Mouse (Mus musculus) cerebellum, adult 18-20 months (tissue): ENCODE measurements at regions not wholly inside any gene's neighbourhood (a gene's known extent, or its start where the extent isn't known, plus 50 kb on each side); places are given as distances from the start of the nearest gene placed in this dataset.

Source experiments
- DNase-seq, 2 experiments: peaks; one replicate each; pipeline ENCODE4 v3.0.0; 2021

DNA sequence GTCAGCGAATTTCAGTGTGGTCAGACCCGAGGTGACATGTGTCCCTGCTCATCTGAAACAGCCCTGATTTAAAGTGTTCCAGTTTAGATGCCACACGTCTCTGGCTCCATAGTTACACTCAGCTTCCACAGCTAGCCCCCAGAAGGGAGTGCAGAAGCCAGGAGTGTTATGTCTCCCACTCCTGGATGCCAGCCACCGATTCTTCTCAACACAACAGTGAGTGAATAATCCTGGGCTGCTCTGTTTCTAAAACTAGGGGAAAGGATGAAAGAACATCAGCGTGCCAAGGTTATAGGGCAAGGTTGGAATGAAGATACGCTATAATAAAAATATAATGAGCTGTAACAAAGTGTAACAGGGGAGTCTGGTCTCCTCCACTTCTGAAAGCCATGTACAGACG is 51.5 kb upstream of the Stmnd1 start:
- no peak for DNase-seq

DNA sequence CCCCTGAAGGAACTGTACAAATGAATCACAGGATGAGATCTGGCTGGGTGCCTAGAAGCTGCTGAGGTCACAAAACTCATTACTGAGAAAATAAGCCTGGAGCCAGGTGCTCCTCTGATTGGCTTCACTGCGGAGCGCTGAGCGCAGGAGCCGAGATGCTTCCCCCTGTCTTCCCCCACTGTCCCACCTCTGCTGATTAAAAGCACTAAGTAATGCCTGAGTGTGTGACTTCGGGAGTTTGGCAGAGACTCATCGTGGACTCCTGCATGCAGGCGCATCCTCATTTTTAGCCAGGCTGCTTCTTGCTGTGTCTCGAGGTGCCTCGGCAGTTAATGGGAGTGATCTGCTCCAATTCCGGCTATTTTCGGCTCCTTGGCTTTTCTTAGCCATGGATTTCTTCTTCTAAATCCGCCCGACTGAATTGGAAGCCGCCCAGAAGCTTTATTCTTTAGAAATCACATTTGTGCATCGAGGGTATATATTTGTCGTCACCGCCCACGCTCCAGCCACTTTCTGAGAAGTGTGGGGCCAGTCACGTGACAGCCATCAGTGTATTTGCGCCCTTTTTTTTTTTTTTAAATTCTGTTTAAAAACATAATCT is 55.3 kb upstream of the Stmnd1 start:
- peak; percentile 82 to 86 for DNase-seq

DNA sequence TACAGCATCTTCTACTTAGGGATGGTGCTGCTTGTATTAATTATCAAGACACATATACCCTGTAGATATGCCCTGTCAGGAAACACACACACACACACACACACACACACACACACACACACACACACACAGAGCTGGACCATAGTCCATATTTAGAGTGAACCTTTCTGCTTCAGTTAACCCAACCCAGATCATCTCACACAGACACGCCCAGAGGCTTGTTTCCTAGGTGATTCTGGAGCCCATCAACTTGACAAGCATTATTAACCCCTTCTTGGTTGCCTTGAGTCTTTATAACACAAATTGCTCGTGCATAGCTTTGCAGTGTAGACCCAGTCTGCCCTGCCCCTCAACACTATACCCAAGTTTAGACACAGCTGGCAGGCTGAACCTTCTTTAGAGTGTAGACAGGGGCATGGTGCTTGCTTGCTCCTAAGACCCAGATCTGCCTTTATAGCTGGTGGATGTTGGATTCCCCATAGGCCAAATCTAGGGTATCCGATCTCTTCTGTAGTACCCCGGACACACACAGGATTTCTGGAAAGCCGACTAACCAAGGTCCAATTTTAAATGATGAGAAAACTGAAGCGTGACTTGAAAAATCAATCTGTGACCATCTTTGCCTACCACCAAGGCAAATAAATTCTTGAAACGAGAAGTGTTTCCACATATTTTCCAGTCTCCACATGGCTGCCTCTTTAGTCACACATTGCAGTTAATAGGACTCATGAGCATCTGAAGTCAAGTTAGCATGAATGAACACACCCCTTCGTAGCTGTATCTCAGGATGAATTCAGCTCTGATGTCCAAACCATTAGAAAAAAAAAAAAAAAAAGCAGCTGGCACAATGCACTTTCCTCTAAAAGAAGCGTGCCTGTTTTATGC is 56.3 kb upstream of the Stmnd1 start:
- no peak for DNase-seq

DNA sequence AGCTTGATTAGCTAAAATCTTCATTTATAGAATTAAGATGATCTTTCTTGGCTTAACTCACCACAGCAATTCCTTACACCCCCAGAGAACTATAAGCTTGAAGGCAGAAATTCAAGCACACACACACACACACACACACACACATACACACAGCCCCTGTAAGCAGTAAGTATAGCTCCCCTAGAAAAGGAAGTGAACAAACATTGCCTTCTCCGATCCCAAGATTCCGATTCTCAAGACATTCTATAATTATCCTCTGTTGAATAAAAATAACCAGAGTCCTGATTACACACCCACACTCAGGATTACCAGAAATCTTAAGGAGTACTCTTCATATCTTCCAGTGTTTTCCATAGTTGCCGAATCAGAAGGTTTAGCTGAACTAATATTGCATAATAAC is 70.0 kb upstream of the Stmnd1 start:
- no peak for DNase-seq

DNA sequence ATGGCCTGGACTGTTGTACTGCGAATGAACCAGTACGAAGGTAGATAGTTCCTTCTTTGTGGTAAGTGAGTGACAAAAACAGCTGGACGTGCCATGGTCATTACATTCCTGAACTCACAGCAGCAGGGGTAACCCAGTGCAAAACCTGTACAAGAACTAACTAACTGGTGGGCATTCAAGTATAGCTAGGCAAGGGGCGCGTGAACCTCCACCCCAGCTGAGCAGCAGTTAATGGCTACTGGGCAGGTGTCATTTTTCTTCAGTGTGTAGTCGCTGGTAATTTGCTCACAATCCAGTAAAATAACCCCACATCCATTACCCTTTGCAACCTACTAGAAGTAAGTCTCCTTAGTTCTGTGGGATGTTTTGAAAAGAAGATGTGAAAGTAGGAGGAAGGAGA is 70.9 kb upstream of the Stmnd1 start:
- no peak for DNase-seq

DNA sequence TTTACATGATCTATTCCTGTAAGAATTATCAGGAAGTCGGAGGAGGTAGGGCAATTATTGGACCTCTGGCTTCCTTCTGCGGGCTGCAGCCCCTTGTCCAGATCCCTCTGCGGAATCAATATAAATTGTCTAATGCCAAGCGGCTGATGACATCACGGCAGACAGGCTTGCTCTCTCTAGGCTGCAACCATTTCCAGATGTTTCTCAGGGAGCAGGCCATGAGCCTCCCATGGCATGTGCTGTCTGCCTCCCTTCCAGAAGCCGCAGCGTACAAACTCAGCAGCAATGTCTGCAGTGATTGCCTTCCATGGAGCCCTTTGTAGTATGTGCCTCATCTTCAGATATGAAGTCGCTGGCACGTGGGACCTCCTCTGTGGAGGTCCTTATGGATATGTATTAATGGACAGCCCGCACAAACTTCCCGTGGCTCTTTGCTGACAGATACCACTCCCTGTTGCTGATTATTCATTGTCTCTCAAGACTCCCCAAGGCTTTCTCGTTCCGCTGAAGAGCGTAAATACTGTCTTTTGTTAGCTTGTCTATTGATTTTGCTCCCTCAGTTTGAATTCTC is 72.4 kb upstream of the Stmnd1 start:
- no peak for DNase-seq

DNA sequence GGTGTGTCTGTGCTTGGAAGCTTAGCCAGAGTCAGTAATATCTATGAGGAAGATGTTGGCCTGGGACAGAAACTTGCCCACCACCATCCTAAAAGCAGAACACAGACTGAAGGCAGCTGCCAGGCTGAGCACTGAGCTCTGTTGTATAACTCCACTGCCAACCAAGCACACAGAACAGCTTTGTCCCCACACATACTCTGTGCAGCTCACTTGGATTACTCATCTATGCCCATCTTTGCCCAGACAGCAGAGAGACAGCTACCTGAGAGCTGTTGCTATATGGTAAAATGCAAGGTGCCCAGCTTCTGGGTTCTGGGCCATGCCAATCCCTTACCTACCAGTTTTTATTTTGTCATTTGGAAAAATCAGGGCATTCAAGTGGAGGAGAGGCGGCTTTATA is 80.4 kb upstream of the Stmnd1 start:
- DNase-seq = no peak

DNA sequence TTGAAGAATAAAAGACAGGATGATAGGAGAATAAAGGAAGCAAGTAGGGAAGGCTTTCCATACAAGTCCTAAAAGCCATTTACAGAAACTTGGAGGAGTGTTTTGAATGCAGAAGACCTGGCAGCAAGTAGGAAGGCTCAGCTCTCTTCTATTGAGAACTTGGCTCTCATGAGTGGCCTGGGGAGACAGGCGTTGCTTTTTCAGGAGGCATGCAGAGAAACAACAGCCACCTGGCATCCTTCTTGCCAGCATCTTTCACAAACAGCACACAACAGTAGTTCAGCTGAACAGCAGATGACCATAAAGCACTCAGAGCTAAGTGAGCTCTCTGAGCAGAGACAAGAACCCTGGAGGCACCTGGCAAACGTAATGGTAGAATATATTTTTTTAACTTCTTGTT is 83.8 kb upstream of the Stmnd1 start:
- DNase-seq = no peak

DNA sequence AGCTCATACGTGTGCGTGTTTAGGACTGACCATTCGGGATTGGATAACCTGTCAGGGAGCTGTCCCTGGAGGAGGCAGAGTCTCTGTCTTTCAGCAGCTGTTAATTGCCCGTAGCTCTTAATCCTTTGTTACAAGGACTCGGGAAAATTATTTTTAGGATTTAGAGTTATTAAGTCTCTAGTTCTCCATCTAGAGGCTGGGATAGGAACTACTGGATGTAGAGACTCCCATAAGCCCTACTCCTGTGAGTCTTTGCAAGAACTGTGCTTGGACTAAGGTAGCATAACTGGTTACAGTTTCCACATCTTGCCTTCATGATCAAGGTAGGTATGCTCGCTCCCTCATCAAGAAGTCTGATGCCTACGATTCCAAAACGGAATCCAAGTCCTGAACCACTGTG is 90.7 kb upstream of the Stmnd1 start:
- DNase-seq = no peak

DNA sequence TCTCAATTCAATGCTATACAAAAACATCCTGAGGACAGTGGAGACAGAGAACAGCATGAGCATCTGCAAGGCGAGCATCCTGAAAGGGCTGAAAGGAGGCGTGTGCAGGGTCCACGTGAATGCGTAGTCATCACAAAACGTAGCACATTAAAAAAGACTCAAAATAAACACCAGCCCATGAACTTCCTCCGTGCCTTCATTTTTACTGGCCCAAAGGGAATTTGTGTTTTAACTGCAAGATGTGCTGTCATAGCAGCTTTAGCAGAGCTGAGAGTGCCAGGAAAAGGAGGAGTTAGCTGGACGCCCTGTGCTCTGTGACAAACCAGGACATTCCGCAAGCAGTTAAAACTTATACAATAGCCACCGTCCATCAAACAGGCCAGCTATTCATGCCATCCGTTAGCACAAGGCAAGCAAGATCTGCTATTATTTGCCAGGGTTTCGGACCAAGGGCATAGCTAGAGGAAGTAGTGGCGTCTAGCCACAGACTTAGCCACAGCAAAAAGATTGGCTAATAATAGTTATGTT is 92.9 kb upstream of the Stmnd1 start:
- no peak for DNase-seq

DNA sequence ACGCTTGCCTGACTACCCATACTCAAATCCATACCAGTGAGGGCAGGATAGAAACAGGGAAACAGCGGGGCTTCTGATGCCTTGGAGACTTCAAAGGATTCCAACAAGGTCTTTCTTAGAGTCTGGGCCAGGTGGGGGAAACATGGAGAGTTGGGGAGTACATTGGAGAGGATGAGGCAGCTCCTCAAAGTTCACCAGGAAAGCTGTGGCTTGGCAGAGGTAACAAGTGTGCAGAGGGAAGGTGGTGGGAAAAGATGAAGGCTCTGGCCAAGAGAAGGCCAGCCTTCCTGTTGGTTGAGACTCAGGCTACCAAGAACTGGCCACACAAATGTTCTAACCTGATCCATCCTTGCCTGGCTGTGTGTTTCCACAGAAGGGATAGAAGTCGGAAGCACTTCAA is 93.6 kb upstream of the Stmnd1 start:
- DNase-seq = no peak

DNA sequence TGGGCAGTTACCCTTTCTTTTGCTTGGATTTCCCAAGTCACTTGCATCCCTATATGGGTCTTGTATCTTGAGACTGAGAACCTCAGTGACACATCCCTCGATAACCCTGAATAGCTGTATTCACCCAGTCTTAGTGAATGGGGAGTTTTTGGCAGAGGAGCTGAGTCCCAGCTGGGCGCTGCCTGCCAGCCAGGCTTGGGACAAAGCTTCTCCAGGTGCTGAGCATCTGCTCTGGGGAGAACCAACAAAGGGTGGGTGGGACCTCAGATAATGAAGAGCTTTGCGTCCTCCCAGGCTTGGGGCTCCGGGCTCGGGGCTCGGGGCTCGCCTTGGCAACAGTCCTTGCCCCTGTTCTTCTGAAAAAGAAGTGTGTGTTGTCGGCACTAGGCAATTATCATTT is 100.4 kb upstream of the Stmnd1 start:
- no peak for DNase-seq

DNA sequence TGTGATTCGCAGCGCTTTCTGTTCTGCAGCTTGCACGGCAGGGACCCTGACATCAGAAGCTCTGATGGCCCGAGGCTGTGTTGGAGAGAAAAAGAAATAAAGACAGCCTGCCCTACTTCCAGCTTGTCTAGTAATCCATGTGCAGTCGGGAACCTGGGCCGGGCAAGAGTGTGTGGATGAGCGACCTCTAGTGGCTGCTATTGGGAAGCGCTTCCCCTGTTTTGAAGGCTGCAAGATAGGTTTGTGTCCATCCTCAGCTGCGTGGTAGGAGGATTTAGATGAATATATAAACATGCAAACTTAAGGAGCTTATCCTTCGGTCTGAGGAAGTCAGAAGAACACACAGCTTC is 111.5 kb upstream of the Stmnd1 start:
- DNase-seq = peak; percentile 76 to 85

DNA sequence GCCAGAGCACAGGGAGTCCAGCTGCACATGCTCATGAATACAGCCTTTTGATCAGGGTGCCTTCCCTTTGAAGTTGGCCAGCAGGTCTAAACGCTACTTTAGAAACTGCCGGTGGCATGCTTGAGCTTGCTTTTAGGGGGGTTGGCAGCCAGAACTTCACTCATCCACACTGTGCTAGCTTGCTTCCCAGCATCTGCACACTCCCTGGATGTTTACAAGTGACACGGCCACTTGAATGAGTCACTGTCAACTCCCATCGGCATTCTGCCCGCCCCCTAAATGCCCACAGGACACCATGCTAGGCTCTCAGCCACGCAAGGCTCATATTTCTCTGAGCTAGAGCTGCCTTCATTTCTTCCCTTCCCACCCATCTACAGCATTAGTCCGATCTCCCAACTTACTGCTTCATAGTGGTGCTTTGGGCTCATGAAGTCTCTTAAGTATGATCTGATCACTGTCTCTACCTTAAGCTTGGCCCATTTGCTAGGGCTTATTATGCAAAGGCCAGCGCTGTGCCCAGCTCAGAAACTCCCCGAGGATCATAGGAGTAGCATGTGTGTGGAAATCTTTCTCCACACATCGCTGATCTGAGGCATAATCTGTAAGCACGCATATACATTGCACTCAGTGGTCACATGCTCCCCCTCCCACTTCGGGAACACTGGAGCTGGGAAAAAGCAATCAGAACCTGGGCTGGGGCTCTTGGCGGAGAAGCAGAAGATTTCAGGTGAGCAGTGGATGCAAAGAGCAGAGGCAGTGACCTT is 112.1 kb upstream of the Stmnd1 start:
- DNase-seq = peak in 1 of 2 experiments; percentile 6

DNA sequence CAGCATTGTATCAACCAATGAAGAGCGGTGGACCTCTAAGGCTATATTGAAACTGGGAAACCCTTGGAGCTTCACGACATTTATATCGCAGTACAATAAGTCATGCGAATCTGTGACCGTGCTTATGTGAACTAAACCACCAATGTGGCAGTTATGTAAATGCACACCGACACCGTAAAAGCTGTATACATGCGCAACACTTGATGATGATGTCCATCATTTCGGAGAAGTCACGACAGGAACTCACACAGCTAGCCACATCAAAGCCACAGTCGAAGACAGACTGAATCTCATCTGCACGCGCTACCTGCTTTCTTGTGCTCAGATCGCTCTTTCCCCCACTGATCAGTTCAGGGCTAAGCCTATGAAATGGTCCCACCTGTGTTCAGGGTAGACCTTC is 114.2 kb upstream of the Stmnd1 start:
- no peak for DNase-seq

DNA sequence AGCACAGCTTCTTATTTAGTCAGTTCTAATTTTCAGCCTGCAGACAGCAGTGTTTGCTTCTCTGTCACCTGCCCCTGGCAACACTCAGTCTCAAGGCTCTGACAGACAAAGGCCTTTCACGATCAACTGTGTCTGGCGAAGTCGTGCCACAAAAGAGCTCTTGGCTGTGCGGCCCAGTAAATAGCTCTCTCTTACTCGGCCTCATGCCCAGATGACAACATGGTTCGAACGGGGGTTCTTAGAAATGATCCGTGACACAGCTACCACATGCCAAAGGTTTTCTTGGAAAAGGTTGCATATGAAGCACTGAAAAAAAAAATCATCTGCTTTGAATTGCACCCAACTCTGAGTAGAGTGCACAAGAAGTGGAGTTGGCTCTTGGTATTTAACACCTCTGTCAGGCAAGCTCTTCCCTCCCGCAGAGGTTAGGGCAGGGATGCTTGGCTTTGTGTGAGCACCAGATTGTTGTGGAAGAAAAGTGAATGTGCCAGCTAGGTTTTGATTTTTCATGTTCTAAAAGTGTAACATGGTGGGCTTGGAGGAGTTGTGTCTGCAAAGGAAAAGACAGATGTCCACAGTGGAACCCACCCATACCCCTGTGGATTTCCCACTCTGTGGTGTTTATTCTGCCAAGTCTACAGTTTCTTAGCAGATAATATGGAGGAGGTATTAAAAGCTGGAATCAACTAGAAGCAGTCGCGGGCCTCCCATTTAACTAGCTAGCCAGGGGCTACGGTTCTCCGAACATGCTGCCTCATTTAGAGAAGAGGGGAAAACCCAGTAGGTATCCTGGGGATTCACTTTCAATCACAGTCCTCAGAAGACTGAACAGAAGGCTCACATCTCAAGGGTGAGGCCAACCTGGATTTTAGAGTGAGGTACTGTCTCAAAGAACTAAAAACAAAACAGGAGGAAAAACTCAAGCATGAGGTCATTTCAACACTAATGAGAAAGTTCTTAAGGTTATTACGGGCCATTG is 120.0 kb upstream of the Stmnd1 start:
- no peak for DNase-seq

DNA sequence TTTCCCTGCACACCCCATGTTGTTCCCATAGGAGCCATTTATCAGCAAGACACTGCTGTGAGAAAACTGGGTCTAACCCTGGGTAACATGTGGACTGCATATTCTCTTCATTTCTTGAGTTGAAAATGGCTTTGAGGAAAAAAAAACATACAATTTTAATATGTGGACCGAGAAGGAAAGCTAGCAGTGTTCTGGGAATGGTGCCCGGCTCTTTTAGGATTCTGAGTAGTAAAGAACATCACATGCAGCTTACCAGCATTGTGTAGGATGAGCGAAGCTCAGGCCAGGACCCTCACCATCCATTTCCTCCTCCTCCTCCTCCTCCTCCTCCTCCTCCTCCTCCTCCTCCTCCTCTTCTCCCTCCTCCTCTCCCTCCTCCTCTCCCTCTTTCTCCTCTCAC is 133.5 kb upstream of the Stmnd1 start:
- no peak for DNase-seq

DNA sequence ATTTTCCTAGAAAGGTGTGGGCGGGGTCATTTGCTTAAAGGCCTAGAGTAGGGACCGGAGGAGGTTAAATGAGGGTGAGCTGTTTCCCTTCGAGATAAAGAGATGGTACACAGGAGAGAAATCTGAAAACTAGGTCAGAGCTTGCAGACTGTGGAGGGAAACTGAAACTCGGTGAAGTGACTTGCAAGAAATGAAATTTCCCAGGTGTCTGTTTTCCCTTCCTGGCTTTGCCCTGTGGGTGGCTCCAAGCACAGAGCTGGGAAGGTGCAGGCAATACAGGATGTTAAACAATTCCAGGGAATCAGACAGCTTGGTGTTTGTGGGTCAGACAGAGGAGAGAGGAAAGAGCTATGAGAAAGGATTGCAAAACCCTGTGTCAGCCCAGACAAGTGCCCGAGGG is 134.3 kb upstream of the Stmnd1 start:
- DNase-seq = no peak

DNA sequence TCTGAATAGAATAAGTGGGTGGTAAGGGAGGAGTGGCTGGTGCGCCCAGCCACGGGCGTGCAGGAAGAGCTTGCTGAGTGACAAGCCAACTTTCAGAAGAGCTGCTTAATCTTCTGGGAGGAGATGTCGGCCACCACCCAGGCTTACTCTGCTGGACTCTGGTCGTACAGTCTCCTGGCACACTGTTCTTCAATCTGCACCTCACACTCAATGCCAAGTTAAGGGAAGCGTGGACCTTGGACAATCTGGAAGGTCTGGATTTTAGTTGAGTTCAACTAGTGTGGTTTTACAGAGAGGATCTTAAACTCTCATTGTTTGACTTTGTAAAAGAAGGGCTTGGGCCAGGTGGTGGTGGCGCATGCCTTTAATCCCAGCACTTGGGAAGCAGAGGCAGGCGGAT is 138.1 kb upstream of the Stmnd1 start:
- no peak for DNase-seq

DNA sequence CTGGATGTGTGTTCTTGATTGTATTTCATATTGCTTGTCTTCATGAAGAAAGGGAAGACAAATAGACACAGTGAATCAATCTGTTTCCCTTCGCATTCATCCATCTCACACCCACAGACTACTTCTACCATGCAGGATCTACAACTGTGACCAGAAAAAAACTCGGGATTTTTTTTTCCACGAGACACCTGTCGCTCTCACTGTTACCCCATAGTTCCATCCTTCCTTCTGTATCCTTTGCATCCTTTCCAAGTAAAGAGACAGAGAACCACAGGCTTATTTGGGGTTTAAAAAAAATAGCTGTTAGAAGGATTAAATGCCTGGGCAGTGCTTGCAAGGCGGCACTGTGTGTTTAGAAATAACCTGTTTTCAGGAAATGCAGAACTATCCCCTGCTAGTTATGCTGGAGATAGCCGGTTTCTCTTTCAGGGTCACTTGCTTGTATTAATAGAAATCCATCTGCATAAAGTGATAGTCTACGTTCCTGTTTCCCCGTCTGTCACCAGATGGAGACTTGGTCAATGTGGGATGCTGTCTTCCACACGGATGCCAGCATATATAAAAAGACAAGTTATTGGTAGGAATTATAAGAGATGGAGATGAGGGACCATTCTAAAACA is 144.2 kb upstream of the Stmnd1 start:
- DNase-seq = no peak

DNA sequence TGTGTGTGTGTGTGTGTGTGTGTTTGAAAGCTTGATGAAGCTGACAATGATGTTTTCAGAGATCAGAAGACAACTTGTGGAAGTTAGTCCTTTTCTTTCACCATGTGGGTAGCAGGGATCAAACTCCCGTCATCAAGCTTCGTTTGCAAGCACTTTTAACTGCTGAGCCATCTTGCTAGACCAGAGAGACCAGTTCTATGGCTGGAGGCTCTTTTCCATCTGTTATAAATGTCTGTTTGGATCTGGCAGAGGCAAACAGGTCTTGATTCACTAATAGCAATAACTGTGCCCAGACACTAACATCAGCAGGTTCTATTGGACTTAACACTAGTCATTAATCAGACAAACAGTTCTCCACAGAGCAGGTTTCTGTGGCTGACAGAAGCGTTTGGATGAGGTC is 150.1 kb upstream of the Stmnd1 start:
- no peak for DNase-seq

DNA sequence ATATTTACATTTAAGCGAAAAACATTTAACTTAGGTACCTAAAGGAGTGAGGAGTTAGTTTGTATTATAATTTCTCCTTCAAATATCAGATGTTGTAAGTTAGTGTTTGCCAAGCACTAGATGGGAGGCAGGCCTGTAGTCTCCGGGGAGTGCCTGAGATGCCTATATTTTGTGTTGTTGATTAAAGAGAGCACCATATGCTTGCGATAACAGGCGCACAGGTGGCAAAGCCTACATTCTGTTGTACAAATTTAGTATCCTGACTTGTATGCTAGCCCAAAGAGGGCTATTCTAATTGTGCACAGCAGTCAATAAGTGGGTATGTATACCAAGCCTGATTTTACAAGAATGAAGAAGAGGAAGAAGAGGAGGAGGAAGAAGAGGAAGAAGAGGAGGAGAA is 151.8 kb upstream of the Atxn1 start:
- no peak for DNase-seq
